Mouse (Mus musculus) forebrain, embryonic 15.5 days (tissue): ENCODE measurements around the gene Tmem183a. TPM values are rescaled to one million over a fixed set of nuclear protein-coding genes. Genes with fewer than 3 reads are reported as not detected.
A peak's percentile ranks its signal among the peaks of the same experiment; 100 is the strongest.

Source experiments
- ATAC-seq: fragments of 200-750 bp; cut with Nextera tagmentation; replicated peaks from 2 replicates; pipeline ENCODE4 v1.8.0; 2017; ENCODE audit warnings: mild to moderate bottlenecking, moderate TSS enrichment, moderate library complexity
- H3K27ac ChIP-seq: fragments of 300-500 bp; sonication (generic); replicated peaks from 2 replicates; pipeline ENCODE4 v1.5.1; 2015; ENCODE audit warnings: mild to moderate bottlenecking, inconsistent platforms
- H3K27me3 ChIP-seq: fragments of 300-500 bp; sonication (generic); 2 replicates; pipeline ENCODE4 v1.6.1; 2015; ENCODE audit warnings: inconsistent platforms
- H3K36me3 ChIP-seq: fragments of 300-500 bp; sonication (generic); 2 replicates; pipeline ENCODE4 v1.6.1; 2015; ENCODE audit warnings: mild to moderate bottlenecking, inconsistent platforms
- H3K4me1 ChIP-seq: fragments of 300-500 bp; sonication (generic); 2 replicates; pipeline ENCODE4 v1.6.1; 2015; ENCODE audit warnings: inconsistent platforms
- H3K4me2 ChIP-seq: fragments of 300-500 bp; sonication (generic); replicated peaks from 2 replicates; pipeline ENCODE4 v1.6.1; 2015; ENCODE audit warnings: mild to moderate bottlenecking, inconsistent platforms
- H3K4me3 ChIP-seq: fragments of 300-500 bp; sonication (generic); 2 replicates; pipeline ENCODE4 v1.5.1; 2015; ENCODE audit warnings: mild to moderate bottlenecking, inconsistent platforms
- H3K9ac ChIP-seq: fragments of 300-500 bp; sonication (generic); replicated peaks from 2 replicates; pipeline ENCODE4 v1.6.1; 2015; ENCODE audit warnings: mild to moderate bottlenecking, inconsistent platforms
- H3K9me3 ChIP-seq: fragments of 300-500 bp; sonication (generic); 2 replicates; pipeline ENCODE4 v1.6.1; 2016; ENCODE audit warnings: inconsistent platforms
- WGBS: fragments of 180-500 bp; shearing (Covaris S2); methylation state at CpG from one replicate; pipeline ENCODE4 v1.1.7; 2015; ENCODE audit warnings: mixed read lengths; 5-methylcytosine and 5-hydroxymethylcytosine counted together
- polyA plus RNA-seq: library from polyadenylated mRNA; unstranded; fragments of >200 nt; fragmentation: Nextera tagmentation; extraction: Ambion mirVana; gene quantifications from 2 replicates; pipeline ENCODE4 v1.2.1, GENCODE M21; 2015

Gene Tmem183a
- polyA plus RNA-seq, 1 experiment from 2014 or later: 150 TPM

DNA sequence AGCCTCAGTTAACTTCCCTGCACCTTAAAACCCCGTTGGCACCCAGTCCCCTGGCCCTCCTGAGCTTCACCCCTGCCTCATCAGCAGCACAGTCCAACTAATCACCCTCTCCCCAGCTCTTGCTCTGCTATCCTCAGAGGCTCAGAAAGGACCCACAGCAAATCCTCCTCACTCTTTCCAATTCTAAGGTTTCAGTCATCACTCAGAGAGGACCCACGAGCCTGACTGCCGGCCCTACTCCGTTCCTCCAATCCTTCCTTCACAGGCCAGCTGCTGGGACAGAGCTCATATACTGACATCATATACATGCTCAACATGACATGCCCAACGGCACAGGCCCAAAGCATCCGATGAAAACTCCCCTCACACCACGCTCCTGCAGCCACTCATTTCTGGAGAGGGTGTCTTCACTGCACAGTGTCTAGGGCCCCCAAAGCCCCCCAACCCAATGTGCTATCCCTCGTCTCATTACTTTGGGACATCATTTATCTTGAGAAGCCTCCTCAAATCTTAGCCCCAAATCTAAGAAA is 18.9 kb downstream of the Tmem183a start:
- Histone ChIP-seq H3K27me3 (no peaks in the 10 kb centered on the region), H3K4me3 (peak overlapping the region; percentile 2; the same call in 1 of the 2 replicates), H3K27ac (no peak overlapping the region), H3K4me1 (peaks cover 14% of the 10 kb centered on the region; the same call in 1 of the 2 replicates), H3K9me3 (no peaks in the 10 kb centered on the region), H3K9ac (no peak overlapping the region), H3K4me2 (peak overlapping the region; percentile 76; the same call in 1 of the 2 replicates), H3K36me3 (peaks cover 21% of the 10 kb centered on the region)
- 77% methylated on average over 8 of the region's 8 CpGs for WGBS
- no peak for ATAC-seq

DNA sequence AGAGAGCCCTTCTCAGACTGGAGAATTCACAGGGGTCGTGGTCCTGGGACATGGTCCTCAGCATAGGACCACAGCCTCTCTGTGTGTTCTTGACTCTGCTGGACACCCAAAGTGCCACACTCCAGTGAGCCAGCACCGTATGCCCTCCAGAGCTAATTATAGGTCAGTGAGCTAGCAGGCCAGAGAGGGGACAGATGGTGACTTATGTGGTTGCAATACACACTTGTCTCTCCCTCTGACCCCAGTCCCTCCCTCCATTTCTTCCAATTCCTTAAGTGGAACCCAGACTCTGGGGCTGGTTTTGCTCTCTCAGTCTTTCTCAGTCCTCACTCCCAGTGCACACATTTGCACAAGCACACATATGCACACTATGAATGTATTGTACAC is 19.5 kb downstream of the Tmem183a start:
- WGBS: 80% methylated on average over 2 of the region's 2 CpGs
- Histone ChIP-seq H3K9ac (no peak overlapping the region), H3K9me3 (no peaks in the 10 kb centered on the region), H3K27me3 (no peaks in the 10 kb centered on the region), H3K36me3 (peaks cover 16% of the 10 kb centered on the region), H3K27ac (no peak overlapping the region), H3K4me3 (no peak overlapping the region), H3K4me1 (peaks cover 14% of the 10 kb centered on the region; the same call in 1 of the 2 replicates), H3K4me2 (no peak overlapping the region)
- ATAC-seq: no peak

DNA sequence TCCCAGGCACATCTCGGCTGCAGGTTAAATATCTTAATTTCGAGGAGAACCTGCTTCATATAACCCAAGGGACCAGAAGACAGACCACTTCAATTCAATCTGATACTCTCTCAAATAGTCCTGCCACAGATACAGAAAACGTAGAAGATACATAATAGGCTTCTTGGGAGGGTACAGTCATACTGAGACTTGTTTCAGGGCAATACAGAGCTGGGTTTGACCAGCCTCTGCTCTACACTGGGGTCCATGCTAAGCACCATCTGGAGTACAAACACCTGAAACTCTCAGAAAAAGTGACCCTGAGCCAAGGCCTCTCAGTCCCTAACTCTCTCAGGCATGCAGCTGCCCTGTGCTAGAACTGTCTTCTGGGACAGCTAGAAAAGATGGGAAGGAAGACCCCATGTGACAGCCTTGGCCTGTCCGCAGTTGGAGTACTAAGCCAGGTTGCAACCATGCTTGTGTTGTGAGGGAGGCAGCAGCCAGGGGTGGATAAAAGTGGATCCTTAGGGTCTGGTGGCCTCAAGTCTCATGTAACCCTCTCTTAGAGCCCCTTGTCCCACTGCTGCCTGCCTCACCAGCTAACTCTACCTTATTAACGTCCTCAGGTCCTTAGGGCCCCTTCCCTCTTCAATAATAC is 20.0 kb downstream of the Tmem183a start:
- H3K36me3 ChIP-seq: peaks cover 11% of the 10 kb centered on the region
- H3K27me3 ChIP-seq: no peaks in the 10 kb centered on the region
- no peak overlapping the region for H3K4me3 ChIP-seq
- peaks cover 14% of the 10 kb centered on the region; the same call in 1 of the 2 replicates for H3K4me1 ChIP-seq
- no peak overlapping the region for H3K4me2 ChIP-seq
- H3K9me3 ChIP-seq: no peaks in the 10 kb centered on the region
- ATAC-seq: no peak
- 79% methylated on average over 5 of the region's 5 CpGs for WGBS
- H3K27ac ChIP-seq: no peak overlapping the region
- no peak overlapping the region for H3K9ac ChIP-seq

DNA sequence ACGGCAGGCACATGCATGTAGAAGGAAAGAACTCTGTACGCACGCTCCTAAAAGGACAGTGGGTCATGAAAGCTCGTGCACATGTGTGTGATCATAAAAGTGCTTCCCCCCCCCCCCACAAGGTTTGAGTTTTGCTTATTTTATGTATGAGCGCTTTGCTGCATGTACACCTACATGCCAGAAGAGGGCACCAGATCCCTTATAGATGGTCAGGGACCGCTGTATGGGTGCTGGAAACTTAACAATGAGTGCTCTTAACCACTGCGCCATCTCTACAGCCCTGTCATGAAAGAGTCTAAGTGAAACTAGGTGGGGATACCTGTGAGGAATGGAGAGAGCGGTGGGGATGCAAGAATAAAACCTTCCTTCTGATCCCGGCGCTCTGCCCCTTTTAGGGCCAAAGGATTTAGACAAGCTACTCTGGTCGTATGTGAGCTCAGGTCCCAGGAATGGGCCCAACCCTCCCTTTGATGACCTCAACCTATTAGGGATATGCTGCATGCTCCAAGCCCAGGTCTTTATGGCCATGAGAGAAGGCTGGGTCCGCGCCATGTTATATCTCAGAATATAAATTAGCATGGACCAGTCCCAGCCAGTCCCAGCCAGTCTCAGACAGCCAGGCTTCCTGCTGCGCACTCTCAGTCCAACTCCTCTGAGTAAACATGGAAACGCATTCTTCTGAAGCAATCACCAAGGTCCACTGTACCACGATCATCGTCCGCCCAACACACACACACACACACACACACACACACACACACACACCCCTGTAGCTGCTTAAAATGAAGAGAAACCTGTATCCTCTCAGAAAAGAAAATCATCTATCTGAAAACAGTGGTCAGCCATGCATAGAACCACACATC is 21.8 kb downstream of the Tmem183a start:
- H3K4me2 ChIP-seq: no peak overlapping the region
- 96% methylated on average over 18 of the region's 18 CpGs for WGBS
- no peak for ATAC-seq

DNA sequence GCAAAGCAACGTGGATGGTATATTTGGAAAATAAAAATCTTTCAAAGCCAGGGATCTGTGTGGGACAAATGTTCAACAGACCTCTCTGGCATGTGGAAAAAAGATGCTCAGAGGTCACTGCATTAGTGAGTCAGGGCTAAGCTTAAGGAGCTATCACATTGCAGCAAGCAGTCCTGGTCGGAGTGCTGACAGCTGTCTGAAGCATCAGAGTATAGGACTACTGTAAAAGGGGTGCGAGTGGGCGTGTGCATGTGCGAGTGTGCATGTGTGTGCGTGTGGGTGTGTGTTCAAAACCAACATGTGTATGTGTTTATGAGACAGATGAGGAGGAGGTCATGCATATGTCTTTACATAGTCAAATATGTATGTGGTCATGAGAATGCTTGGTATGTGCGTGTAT is 22.6 kb downstream of the Tmem183a start:
- no peak overlapping the region for H3K27ac ChIP-seq
- H3K9ac ChIP-seq: no peak overlapping the region
- no peaks in the 10 kb centered on the region for H3K27me3 ChIP-seq
- H3K36me3 ChIP-seq: no peaks in the 10 kb centered on the region
- H3K4me1 ChIP-seq: peaks cover 13% of the 10 kb centered on the region
- no peak overlapping the region for H3K4me3 ChIP-seq
- 98% methylated on average over 7 of the region's 7 CpGs for WGBS
- ATAC-seq: no peak
- H3K4me2 ChIP-seq: no peak overlapping the region
- no peaks in the 10 kb centered on the region for H3K9me3 ChIP-seq

More for the DNA sequence above, 21.8 kb downstream of the Tmem183a start:
- Histone ChIP-seq H3K36me3 (no peaks in the 10 kb centered on the region), H3K27ac (no peak overlapping the region), H3K9me3 (no peaks in the 10 kb centered on the region), H3K4me1 (peaks cover 20% of the 10 kb centered on the region), H3K4me3 (no peak overlapping the region), H3K9ac (no peak overlapping the region), H3K27me3 (no peaks in the 10 kb centered on the region)

DNA sequence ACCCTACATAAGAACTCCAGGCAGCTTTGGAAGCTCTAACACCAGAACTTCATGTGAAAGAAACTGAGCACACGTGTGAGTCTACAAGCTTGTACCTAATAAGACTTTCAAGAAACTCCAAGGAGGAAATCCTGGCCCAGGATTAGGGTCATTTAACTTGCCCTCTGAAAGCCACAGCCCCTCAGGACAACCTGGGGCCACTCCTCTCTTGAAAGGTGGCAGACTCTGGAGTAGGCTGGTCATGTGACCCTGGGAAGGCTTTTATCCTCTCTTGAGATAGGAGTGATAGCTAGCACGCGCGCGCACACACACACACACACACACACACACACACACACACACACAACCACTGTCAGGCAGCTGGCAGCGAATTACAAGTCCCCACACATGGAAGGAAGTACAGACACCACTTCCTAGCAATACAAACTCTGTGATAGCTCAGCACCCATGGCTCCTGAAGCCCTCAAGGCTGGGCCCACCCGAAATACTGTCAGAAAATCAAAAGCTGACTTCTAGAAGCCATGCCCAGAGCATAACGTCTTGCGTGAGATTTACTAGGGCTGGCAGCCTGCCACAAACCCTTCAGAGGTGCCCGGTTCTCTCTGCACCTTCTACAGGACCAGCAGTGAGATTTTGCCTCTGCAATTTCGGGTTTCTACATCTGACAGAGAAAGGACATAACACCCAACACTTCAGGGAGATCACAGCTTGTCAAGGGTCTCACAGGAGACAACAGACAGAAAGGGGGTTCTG is 24.6 kb downstream of the Tmem183a start:
- Histone ChIP-seq H3K27me3 (no peaks in the 10 kb centered on the region), H3K9me3 (no peaks in the 10 kb centered on the region), H3K27ac (no peak overlapping the region), H3K4me3 (no peak overlapping the region), H3K36me3 (no peaks in the 10 kb centered on the region), H3K9ac (no peak overlapping the region), H3K4me2 (no peak overlapping the region), H3K4me1 (peaks cover 15% of the 10 kb centered on the region)
- 83% methylated on average over 11 of the region's 11 CpGs for WGBS
- ATAC-seq: no peak

DNA sequence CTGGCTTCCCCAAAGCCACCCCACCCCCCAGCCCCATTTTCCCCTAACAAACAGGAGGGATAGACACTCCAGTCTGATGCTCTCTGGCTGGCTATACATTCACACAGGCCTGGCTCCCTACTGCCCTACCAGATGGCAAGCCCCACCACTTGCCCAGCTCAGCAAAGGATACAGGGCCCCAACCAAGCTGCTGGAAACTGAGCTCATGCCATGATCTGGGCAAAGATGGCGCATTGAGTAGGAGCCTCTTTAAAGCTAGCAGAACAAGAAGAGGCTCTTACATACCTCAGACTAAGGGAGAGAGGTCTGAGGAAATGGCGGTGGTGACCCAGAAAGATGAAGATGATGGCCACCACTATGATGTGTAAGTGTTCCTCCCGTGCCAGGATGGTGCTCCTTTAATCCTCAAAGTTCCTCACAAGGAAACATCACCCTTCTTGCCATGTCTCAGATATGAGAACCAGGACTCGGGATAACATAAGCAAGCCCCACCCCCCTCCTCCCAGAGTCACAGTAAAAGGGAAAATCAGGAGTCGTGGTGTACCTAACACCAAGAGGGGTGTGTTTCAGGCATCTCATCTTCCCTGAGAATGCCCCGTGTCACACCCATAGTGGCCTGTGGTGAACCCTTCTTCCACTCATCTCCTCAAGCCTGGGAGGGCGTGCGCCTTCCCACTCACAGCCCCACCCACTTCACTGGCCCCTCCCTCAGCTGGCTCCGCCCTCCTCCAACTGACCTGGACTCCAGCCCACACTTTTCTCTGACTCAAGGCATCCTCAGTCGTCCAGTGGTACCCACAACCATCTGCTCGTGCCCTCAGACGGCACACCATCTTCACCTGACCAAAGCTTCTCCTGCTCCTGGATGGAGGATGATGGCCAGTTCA is 25.6 kb downstream of the Tmem183a start:
- 89% methylated on average over 12 of the region's 12 CpGs for WGBS
- Histone ChIP-seq H3K4me1 (peaks cover 17% of the 10 kb centered on the region), H3K27me3 (no peaks in the 10 kb centered on the region), H3K9me3 (no peaks in the 10 kb centered on the region), H3K4me3 (no peak overlapping the region), H3K4me2 (no peak overlapping the region), H3K9ac (no peak overlapping the region), H3K27ac (peak overlapping the region; percentile 36), H3K36me3 (no peaks in the 10 kb centered on the region)
- ATAC-seq: peak; percentile 34; the same call in 1 of the 2 replicates

DNA sequence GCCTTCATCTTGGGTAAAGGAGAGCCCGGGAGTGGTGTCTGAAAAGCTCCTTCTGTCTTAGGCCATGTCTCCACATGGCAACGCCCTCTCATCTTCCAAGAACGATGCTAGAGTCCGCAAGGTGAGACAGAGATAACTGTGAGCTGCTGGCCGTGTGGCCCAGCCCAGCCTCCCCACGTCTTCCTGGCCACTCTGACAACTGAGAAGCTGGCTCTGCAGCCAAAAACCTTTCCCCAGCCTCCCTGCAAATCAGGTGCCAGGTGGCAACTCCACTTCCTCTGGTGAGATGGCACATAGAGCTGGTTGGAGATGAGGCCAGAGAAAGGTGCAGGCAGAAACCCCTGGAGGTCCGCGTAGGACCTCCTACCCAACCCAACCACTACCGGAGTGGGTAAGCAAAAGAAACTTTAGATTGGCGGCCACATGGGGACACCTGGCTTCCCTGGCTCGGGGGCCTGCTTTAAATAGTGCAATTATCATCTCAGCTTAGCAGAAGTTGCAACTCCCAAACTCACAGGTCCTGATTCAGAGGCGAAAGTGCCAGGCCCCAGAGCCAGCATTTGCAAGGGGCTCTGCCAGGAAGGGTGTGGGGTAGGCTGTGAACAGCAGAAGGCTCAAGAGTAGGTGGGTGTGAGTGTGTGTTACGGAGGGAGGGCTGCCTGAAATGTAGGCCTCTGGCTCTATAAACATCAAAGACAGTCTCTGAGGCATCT is 26.4 kb downstream of the Tmem183a start:
- Histone ChIP-seq H3K27ac (peak overlapping the region; percentile 36), H3K36me3 (no peaks in the 10 kb centered on the region), H3K4me1 (peaks cover 17% of the 10 kb centered on the region), H3K27me3 (no peaks in the 10 kb centered on the region), H3K4me2 (no peak overlapping the region), H3K9me3 (no peaks in the 10 kb centered on the region), H3K9ac (no peak overlapping the region), H3K4me3 (no peak overlapping the region)
- ATAC-seq: peak; percentile 62; the same call in 1 of the 2 replicates
- 68% methylated on average over 13 of the region's 13 CpGs for WGBS

DNA sequence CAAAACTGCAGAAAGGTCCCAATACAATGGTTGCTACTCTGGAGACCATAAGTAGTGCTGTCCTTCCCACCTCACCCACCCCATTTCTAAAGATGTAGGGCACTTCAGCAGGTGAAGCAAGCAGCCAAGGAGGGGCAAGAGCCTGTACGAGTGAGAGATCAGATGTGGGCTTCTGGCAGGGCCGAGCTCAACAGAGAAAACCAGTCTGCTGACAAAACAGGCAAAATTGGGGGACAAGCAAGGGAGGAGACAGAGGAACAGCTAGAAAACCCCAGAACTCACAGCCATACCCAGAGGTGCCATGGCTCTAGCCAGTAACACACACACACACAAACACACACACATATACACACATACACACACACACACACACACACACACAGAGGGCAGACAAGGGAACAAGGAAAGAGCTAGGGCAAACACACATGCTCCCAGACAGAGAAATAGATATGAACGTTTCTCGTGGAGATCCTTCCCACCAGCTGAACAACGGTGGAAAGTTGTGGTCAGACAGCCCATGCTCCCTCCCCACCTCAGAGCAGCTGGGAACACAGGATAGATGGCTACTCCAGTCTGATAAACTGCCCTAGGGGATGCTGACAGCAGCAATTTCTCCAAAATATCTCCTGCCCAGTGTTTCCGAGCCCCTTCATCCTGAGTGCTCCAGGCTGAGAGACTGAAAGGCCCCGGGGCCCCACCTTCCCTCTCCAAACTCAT is 27.5 kb downstream of the Tmem183a start:
- no peaks in the 10 kb centered on the region for H3K36me3 ChIP-seq
- WGBS: 78% methylated on average over 7 of the region's 7 CpGs
- H3K27me3 ChIP-seq: no peaks in the 10 kb centered on the region
- peaks cover 17% of the 10 kb centered on the region for H3K4me1 ChIP-seq
- no peak overlapping the region for H3K27ac ChIP-seq
- H3K9ac ChIP-seq: no peak overlapping the region
- ATAC-seq: no peak
- H3K4me2 ChIP-seq: no peak overlapping the region
- H3K9me3 ChIP-seq: no peaks in the 10 kb centered on the region
- no peak overlapping the region for H3K4me3 ChIP-seq

DNA sequence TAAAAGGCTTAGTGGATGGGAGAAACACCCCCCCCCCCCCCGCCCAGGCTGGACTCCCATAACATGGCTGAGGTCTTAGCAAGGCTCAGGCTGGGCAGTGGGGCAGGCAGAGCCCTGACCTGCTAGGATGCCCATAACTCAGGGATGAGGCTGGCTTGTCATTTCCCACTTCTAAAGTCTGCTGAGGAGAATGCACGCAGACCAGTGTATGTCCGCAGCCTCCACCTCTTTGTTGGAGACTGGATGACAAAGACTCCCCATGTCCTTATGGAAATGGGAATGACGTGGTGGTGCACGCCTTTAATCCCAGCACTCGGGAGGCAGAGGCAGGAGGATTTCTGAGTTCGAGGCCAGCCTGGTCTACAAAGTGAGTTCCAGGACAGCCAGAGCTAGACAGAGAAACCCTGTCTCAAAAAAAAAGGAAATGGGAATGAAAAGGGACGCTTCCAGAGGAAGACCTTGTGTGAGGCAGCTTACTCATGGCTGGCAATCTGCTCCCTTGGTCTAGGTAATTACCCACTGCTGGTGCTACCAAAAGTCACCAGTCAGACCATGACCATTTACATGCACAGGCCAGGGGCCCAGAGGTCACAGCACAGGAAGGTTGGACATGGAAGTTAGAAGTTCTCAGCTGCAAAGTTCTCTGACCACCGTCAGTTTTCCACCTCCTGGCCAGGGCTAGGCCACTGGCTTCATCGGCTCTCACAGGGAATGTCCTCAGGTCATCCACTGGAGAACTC is 28.2 kb downstream of the Tmem183a start:
- H3K9ac ChIP-seq: no peak overlapping the region
- no peaks in the 10 kb centered on the region for H3K9me3 ChIP-seq
- H3K27ac ChIP-seq: no peak overlapping the region
- peaks cover 17% of the 10 kb centered on the region for H3K4me1 ChIP-seq
- WGBS: 79% methylated on average over 10 of the region's 10 CpGs
- no peak overlapping the region for H3K4me3 ChIP-seq
- no peaks in the 10 kb centered on the region for H3K36me3 ChIP-seq
- H3K4me2 ChIP-seq: no peak overlapping the region
- no peaks in the 10 kb centered on the region for H3K27me3 ChIP-seq
- no peak for ATAC-seq
